Mouse (Mus musculus) heart, postnatal 14 days (tissue): Measurements from ENCODE around the gene Cysrt1. TPM values are rescaled to one million over a fixed set of nuclear protein-coding genes. Genes with fewer than 3 reads are reported as not detected.

Experiments used
- DNase-seq, 2 experiments: peaks; one replicate each; pipeline ENCODE4 v3.0.0; 2021 to 2022
- intact Hi-C: fragments of 180-260 bp; cut with DNase I; formaldehyde crosslinking; loops from one replicate; pipeline ENCODE4 v1.15.1; 2025
- total RNA-seq, 2 experiments: library from RNA; stranded (reverse); gene quantifications; 2 replicates each; pipeline ENCODE4 v1.2.3; 2021

The Cysrt1 gene
- total RNA-seq, 2 experiments from 2014 or later, result not detected

- DNase-seq, result no peak
- intact Hi-C loops, result no loop called here
Measured at GRCm38 (mm10) chr2:25239766-25240165, 2.5 kb downstream of the Cysrt1 start.

- intact Hi-C loops, result no loop called here
- no peak for DNase-seq
Measured at GRCm38 (mm10) chr2:25238106-25238505, 4.1 kb downstream of the Cysrt1 start.

DNA sequence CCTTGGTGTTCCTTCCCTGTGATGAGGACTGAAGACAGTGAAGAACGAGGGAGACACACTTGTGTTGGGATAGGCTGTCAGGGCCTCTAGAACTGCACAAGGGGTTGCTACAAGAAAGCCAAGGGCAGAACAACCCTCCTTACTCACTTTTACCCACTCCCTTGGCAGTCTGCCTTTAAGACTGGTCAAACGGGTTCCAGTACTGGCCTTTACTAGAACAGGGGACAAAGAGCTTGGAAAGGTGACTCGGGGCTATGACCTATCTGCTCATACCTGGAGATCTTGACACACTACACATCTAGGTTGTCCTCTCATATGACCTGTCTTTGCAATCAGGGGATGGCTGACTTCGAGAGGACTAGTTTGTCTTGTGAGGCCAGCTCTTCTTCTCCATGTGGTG lies 4.7 kb downstream of the Cysrt1 start:
- DNase-seq, result no peak
- intact Hi-C loops, result no loop called here

GRCm38 (mm10) chr2:25236614-25237013 lies 5.6 kb downstream of the Cysrt1 start, which contains the start of gene Rnf224:
TSS of gene Rnf224 (minus strand) at chr2:25236787.
- DNase-seq, result no peak
- intact Hi-C loops, result no loop called here

DNA sequence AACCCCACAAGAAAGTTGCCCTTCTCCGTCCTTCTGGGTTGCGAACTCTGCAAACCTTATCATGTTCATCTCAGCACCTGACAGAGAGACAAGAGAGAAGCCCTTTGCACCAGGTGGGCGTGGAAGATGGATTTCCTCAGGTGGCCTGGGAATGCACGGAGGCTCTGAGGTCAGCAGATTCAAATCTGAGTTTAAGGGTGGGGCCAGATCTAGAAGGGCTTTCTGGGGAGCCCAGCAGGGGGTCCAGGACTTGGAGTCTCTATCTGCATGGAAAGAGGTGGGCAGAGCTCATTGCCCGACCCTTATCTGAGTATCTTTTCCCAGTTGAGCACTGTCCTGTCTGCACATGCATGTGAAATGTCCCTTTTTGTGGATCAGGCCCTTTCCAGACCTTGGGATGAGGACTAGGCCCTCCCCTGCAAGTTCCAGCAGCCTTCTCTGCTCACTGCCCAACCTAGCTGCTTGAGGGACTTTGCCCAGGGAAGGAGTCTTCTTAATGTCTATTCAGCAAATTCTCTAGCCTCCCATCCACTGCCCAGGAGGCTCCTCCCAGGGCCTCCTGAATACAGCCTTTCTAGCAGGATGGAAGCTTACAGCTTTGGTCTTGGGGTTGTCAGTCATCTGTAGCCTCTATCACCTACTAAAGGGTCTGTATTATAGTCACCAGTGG lies 7.6 kb downstream of the Cysrt1 start:
- intact Hi-C loops, result no loop called here
- no peak for DNase-seq

GRCm38 (mm10) chr2:25234050-25234449 lies 8.2 kb downstream of the Cysrt1 start, which contains the start of gene Slc34a3:
TSS of gene Slc34a3 (minus strand) at chr2:25234364.
- intact Hi-C loops, result no loop called here
- no peak for DNase-seq

- DNase-seq, result no peak
- intact Hi-C loops, result no loop called here
Measured at GRCm38 (mm10) chr2:25233421-25233820, 8.8 kb downstream of the Cysrt1 start.

DNA sequence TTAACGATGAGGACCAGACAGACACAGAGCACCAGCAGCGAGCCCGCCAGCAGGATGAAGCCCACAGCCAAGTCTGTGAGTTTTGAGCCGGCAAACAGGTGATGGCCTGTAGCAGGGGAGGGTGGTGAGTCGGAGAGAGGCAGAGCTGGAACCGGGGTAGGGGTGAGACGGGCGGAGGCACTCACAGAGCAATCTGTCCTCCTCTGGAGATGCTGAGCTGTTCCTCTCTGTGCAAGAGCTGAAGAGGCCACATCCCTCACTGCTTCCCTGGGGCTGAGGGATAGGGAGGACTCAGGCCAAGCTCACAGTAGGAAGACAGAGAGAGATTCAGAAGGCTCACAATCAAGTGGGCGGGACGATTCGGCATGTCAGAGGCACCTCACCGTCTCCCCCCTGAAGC lies 11.2 kb downstream of the Cysrt1 start:
- intact Hi-C loops, result no loop called here
- DNase-seq, result no peak

DNA sequence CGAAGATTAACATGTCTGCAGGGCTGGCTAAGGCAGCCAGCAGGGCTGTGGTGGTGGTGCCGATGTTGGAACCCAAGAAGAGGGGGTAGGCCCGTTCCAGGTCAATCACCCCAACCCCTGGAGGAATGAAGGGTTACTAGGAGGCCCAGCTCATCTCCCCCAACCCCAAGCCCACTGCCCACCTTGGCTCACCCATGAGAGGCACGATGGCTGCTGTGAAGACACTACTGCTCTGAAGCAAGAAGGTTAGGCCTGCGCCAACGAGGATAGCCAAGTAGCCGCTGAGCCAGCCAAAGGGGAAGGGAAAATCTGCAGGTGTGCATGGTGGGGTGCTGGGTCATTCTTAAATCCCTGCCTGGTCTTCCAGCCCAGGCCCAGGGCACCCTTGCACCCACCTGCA lies 11.7 kb downstream of the Cysrt1 start:
- intact Hi-C loops, result no loop called here
- no peak for DNase-seq

DNA sequence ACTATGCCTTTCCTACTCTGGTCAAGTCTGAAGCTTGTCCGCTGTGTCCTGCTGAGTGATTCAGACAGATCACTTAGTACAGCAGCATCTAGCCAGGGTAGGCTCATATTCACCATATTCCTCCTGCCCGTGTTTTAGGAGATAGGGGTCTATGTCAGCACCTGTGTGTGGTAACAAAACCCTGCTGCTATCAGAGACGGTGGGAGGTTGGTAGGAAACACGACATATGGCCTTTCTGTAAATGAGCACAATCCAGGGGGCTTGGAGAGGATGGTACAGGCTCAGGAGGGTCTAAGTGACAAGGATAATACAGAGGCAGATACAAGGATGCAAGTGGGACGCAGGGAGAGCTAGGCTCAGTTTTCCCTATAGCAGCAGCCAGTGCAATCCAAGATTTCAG lies 12.7 kb downstream of the Cysrt1 start:
- intact Hi-C loops, result loop anchor here (2.0 kb wide), 2 partner anchors 23 to 63 kb away; no protein-coding TSS in a partner anchor
- no peak for DNase-seq

GRCm38 (mm10) chr2:25228995-25229530 lies 13.2 kb downstream of the Cysrt1 start:
- intact Hi-C loops, result loop anchor here (1.0 to 2.0 kb wide), 3 partner anchors 24 to 64 kb away; no protein-coding TSS in a partner anchor
- DNase-seq, result no peak

DNA sequence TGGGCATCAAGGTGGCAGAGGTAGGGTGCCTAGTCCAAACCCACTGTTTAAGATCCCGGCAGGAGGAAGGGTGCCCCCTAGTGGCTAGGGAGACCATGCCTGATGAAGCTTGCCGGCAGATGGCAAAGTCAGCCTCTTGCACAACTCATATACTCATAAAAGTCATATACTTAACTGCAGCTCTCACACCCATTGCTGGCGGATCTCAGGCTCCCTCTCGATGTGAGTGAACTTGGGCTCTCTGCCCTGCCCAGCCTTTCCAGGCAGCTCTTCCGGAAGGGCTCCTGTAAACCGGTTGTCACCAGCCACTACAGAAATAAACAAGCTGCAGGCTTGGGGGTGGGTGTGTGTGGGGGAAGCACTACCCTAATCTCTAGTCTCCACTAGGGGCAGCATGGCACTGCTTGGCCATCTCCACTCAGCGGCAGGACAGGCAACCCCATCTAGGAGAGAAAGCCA lies 13.8 kb downstream of the Cysrt1 start:
- peak; percentile 86 to 89 for DNase-seq
- intact Hi-C loops, result loop anchor here (1.0 to 2.0 kb wide), 3 partner anchors 24 to 64 kb away; no protein-coding TSS in a partner anchor

- intact Hi-C loops, result no loop called here
- DNase-seq, result no peak
Measured at GRCm38 (mm10) chr2:25227406-25227805, 14.8 kb downstream of the Cysrt1 start.

DNA sequence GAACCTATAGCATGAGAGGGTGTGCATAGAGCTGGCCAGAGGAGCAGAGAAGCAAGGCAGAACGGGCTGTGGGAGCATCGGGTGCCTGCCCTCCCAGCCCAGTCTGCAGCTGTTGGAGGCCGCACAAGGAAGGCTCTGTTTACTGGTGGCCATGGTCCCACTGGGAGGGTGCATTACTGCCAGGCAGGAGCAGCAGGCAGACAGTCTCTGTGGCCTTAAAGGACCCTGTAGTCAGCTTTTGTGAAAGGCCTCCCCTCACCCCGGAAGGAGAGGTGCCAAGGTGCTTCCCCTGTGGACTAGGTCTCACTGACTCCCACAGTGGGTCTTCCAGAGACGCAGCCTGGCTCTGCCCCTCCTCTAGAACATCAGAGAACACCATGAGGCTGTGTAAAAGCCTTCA lies 15.4 kb downstream of the Cysrt1 start:
- intact Hi-C loops, result no loop called here
- no peak for DNase-seq

DNA sequence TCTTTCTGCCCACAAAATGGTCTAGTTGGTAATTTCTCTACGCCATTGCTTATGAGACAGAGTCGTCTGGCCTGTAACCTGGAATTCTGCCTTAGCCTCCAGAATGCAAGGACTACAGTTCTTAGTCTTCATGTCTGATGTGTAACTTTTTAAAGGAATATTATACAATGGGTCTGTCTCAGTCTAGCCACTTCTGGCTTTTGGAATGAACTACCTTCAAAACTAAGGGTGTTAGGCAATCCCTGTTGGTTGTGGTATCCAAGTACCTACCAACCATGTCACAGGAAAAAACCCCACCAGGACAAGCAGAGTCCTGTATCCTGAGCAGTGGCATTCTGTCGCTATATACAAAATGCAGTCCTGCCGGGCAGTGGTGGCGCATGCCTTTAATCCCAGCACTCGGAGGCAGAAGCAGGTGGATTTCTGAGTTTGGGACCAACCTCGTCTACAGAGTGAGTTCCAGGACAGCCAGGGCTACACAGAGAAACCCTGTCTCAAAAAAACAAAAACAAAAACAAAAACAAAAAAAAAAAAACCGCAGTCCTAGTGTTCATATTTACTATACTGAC lies 16.4 kb downstream of the Cysrt1 start:
- DNase-seq, result no peak
- intact Hi-C loops, result no loop called here

- DNase-seq, result peak; percentile 95
- intact Hi-C loops, result no loop called here
Measured at GRCm38 (mm10) chr2:25224766-25225752, 17.2 kb downstream of the Cysrt1 start.

- DNase-seq, result no peak
- intact Hi-C loops, result no loop called here
Measured at GRCm38 (mm10) chr2:25224492-25224765, 17.8 kb downstream of the Cysrt1 start, which contains the start of gene Tubb4b. TSS of gene Tubb4b (minus strand) at chr2:25224702.

- peak; percentile 84 to 85 for DNase-seq
- intact Hi-C loops, result no loop called here
Measured at GRCm38 (mm10) chr2:25223681-25224491, 18.4 kb downstream of the Cysrt1 start.

GRCm38 (mm10) chr2:25221331-25221772 lies 20.9 kb downstream of the Cysrt1 start:
- intact Hi-C loops, result no loop called here
- DNase-seq, result no peak

DNA sequence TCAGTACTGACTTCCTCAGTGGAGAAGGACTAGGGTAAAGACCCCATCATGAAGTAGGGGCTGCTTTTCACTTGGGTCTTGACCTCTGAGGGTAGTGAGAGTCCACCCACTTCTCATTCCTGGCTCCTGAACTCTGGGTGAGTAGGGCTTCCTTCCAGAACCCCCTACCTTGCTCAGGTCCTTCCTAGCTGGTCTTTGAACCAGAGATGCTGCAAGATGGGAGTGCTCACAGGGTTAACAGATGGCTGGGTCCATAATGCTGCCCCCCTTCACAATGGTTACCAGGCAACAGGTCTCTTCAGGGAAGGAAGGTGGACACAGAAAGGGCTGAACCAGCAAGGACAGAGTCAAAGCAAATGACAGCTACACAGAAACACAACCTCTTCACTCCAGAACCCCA lies 23.8 kb downstream of the Cysrt1 start, which contains the start of gene Fam166a:
Gene Fam166a, plus strand, starts transcription at position 301 of the 400 bp plus-strand sequence.
- intact Hi-C loops, result no loop called here
- DNase-seq, result no peak
